Mouse (Mus musculus): ENCODE measurements around the gene Pln.

Gene Pln

GRCm38 (mm10) chr10:53337162-53337923 is at the start of gene Pln:
Gene Pln, plus strand, starts transcription at chr10:53337667.
- DNase-seq: no peak

GRCm38 (mm10) chr10:53305867-53306266 is 31.6 kb upstream of the Pln start:
- DNase-seq: no peak

- DNase-seq: no peak
Observed at GRCm38 (mm10) chr10:53306674-53307073, 30.8 kb upstream of the Pln start.

GRCm38 (mm10) chr10:53323367-53323766 is 14.1 kb upstream of the Pln start:
- no peak for DNase-seq

GRCm38 (mm10) chr10:53324663-53325062 is 12.8 kb upstream of the Pln start:
- peak; percentile 71 for DNase-seq

GRCm38 (mm10) chr10:53326367-53326766 is 11.1 kb upstream of the Pln start:
- DNase-seq: no peak

- no peak for DNase-seq
Observed at GRCm38 (mm10) chr10:53329257-53329656, 8.2 kb upstream of the Pln start.

- no peak for DNase-seq
Observed at GRCm38 (mm10) chr10:53332752-53333151, 4.7 kb upstream of the Pln start.

- DNase-seq: no peak
Observed at GRCm38 (mm10) chr10:53335266-53335665, 2.2 kb upstream of the Pln start.

- DNase-seq: no peak
Observed at GRCm38 (mm10) chr10:53335974-53336373, 1.5 kb upstream of the Pln start.

GRCm38 (mm10) chr10:53339045-53339444 is 1.6 kb downstream of the Pln start:
- no peak for DNase-seq

- no peak for DNase-seq
Observed at GRCm38 (mm10) chr10:53341288-53341965, 4.0 kb downstream of the Pln start.

GRCm38 (mm10) chr10:53342166-53342728 is 4.8 kb downstream of the Pln start:
- DNase-seq: no peak

GRCm38 (mm10) chr10:53343384-53343783 is 5.9 kb downstream of the Pln start:
- no peak for DNase-seq

- peak; percentile 33 for DNase-seq
Observed at GRCm38 (mm10) chr10:53343865-53344264, 6.4 kb downstream of the Pln start.

- DNase-seq: no peak
Observed at GRCm38 (mm10) chr10:53345508-53345907, 8.0 kb downstream of the Pln start.

GRCm38 (mm10) chr10:53346506-53346905 is 9.0 kb downstream of the Pln start:
- peak; percentile 67 for DNase-seq

- DNase-seq: no peak
Observed at GRCm38 (mm10) chr10:53346916-53347315, 9.4 kb downstream of the Pln start.

- DNase-seq: peak; percentile 58
Observed at GRCm38 (mm10) chr10:53347787-53348755, 10.6 kb downstream of the Pln start.

- DNase-seq: no peak
Observed at GRCm38 (mm10) chr10:53349254-53349653, 11.8 kb downstream of the Pln start.

GRCm38 (mm10) chr10:53353665-53354064 is 16.2 kb downstream of the Pln start:
- no peak for DNase-seq

GRCm38 (mm10) chr10:53359016-53359415 is 21.5 kb downstream of the Pln start:
- DNase-seq: no peak

GRCm38 (mm10) chr10:53364311-53364710 is 26.8 kb downstream of the Pln start:
- no peak for DNase-seq

Measured in kidney, postnatal 10 days (tissue).